Mouse (Mus musculus) gastrocnemius, adult 8-10 months (tissue): ENCODE results near the gene Tram2. TPM values are rescaled to one million over a fixed set of nuclear protein-coding genes. Genes with fewer than 3 reads are reported as not detected.

ENCODE experiments used
- DNase-seq, 2 experiments: peaks; one replicate each; pipeline ENCODE4 v3.0.0; 2022; ENCODE audit warnings: low spot score in 2 of 2
- total RNA-seq, 4 experiments: library from RNA; stranded (reverse); gene quantifications; 2 replicates each; pipeline ENCODE4 v1.2.4; 2022

Gene Tram2
- total RNA-seq, 4 experiments from 2014 or later: 1.7 to 2.3 (median 1.8) TPM

GRCm38 (mm10) chr1:21068491-21068890, 10.5 kb downstream of the Tram2 start:
- no peak for DNase-seq

GRCm38 (mm10) chr1:21067536-21068221, 11.3 kb downstream of the Tram2 start:
- no peak for DNase-seq

- no peak for DNase-seq
Observed at GRCm38 (mm10) chr1:21064153-21064552, 14.9 kb downstream of the Tram2 start.

GRCm38 (mm10) chr1:21059385-21060109, 19.5 kb downstream of the Tram2 start:
- no peak for DNase-seq

GRCm38 (mm10) chr1:21053009-21053408, 26.0 kb downstream of the Tram2 start:
- no peak for DNase-seq

- DNase-seq: peak in 1 of 2 experiments; percentile 14
Observed at GRCm38 (mm10) chr1:21052608-21053007, 26.4 kb downstream of the Tram2 start.

- DNase-seq: no peak
Observed at GRCm38 (mm10) chr1:21052132-21052545, 26.9 kb downstream of the Tram2 start.

- no peak for DNase-seq
Observed at GRCm38 (mm10) chr1:21049005-21049404, 30.0 kb downstream of the Tram2 start.

GRCm38 (mm10) chr1:21048402-21048801, 30.6 kb downstream of the Tram2 start:
- no peak for DNase-seq

GRCm38 (mm10) chr1:21042461-21042860, 36.6 kb downstream of the Tram2 start:
- no peak for DNase-seq

GRCm38 (mm10) chr1:21040610-21041326, 38.3 kb downstream of the Tram2 start:
- no peak for DNase-seq

- DNase-seq: no peak
Observed at GRCm38 (mm10) chr1:21040173-21040572, 38.9 kb downstream of the Tram2 start.

- DNase-seq: no peak
Observed at GRCm38 (mm10) chr1:21039564-21039963, 39.5 kb downstream of the Tram2 start.

- no peak for DNase-seq
Observed at GRCm38 (mm10) chr1:21037881-21038601, 41.0 kb downstream of the Tram2 start.

GRCm38 (mm10) chr1:21035878-21036277, 43.2 kb downstream of the Tram2 start:
- no peak for DNase-seq

GRCm38 (mm10) chr1:21033792-21034119, 45.3 kb downstream of the Tram2 start:
- DNase-seq: no peak

GRCm38 (mm10) chr1:21033065-21033791, 45.8 kb downstream of the Tram2 start:
- no peak for DNase-seq

- DNase-seq: no peak
Observed at GRCm38 (mm10) chr1:21031650-21032049, 47.4 kb downstream of the Tram2 start.

- DNase-seq: no peak
Observed at GRCm38 (mm10) chr1:21029000-21029399, 50.0 kb downstream of the Tram2 start.

GRCm38 (mm10) chr1:21026534-21026933, 52.5 kb downstream of the Tram2 start:
- no peak for DNase-seq

- no peak for DNase-seq
Observed at GRCm38 (mm10) chr1:21025203-21025602, 53.8 kb downstream of the Tram2 start.
